Mouse (Mus musculus) C2C12 (cell line): ENCODE results near the gene Gm4353. TPM values are rescaled to one million over a fixed set of nuclear protein-coding genes. Genes with fewer than 3 reads are reported as not detected.
"Not testable (repeated sequence)": the region's sequence is repeated elsewhere in the genome, so short reads cannot be mapped to it uniquely, and the experiment has no call there.

ENCODE experiments used
- H3K27me3 ChIP-seq: one replicate; pipeline ENCODE4 v1.6.1; 2011; ENCODE audit not compliant: control insufficient read depth, insufficient read depth, insufficient read length
- H3K36me3 ChIP-seq: one replicate; pipeline ENCODE4 v1.6.1; 2011; ENCODE audit not compliant: control insufficient read depth, insufficient read depth
- H3K4me3 ChIP-seq: one replicate; pipeline ENCODE4 v1.5.1; 2011; ENCODE audit warnings: mild to moderate bottlenecking, control low read depth; ENCODE audit not compliant: poor library complexity, insufficient read depth, severe bottlenecking
- H3K79me2 ChIP-seq: one replicate; pipeline ENCODE4 v1.6.1; 2011; ENCODE audit not compliant: control insufficient read depth, insufficient read depth
- H3K79me3 ChIP-seq: one replicate; pipeline ENCODE4 v1.6.1; 2011; ENCODE audit warnings: low read depth, control low read depth
- H3ac ChIP-seq: one replicate; pipeline ENCODE3; 2011; ENCODE audit warnings: low read depth; ENCODE audit not compliant: control insufficient read depth, insufficient read length
- CEBPB ChIP-seq: IDR thresholded peaks from one replicate; pipeline ENCODE4 v1.6.1; 2011; ENCODE audit warnings: low read depth, mild to moderate bottlenecking, control low read depth, moderate library complexity
- CTCF ChIP-seq: IDR thresholded peaks from one replicate; pipeline ENCODE4 v1.5.1; 2011; ENCODE audit not compliant: control insufficient read depth, insufficient read depth, insufficient read length
- FOSL1 ChIP-seq: IDR thresholded peaks from one replicate; pipeline ENCODE4 v1.8.0; 2011; ENCODE audit warnings: mild to moderate bottlenecking, low read length; ENCODE audit not compliant: poor library complexity, insufficient read depth, severe bottlenecking
- MAX ChIP-seq: IDR thresholded peaks from one replicate; pipeline ENCODE4 v1.6.1; 2011; ENCODE audit warnings: mild to moderate bottlenecking, control low read depth
- MYOD1 ChIP-seq: IDR thresholded peaks from one replicate; pipeline ENCODE4 v1.6.1; 2011; ENCODE audit warnings: low read depth; ENCODE audit not compliant: control insufficient read depth, insufficient read length
- MYOG ChIP-seq: IDR thresholded peaks from one replicate; pipeline ENCODE4 v1.6.1; 2011; ENCODE audit not compliant: control insufficient read depth, insufficient read length; ENCODE audit errors: extremely low read depth
- USF1 ChIP-seq: IDR thresholded peaks from one replicate; pipeline ENCODE4 v1.6.1; 2011; ENCODE audit warnings: low read depth, mild to moderate bottlenecking, control low read depth, moderate library complexity
- long read RNA-seq, 2 experiments: library from polyadenylated mRNA; unstranded; transcript quantifications; one replicate each; pipeline ENCODE4 v2.0.0; 2019 to 2020
- polyA plus RNA-seq: library from polyadenylated mRNA; unstranded; fragments of >200 nt; fragmentation: generic; extraction: Trizol; gene quantifications from one replicate; pipeline ENCODE4 v1.2.1, GENCODE M21; 2012; ENCODE audit warnings: missing spikeins

Gm4353 gene
- 18.4 TPM for polyA plus RNA-seq
- long read RNA-seq, experiment 1, partial matches to known transcripts, result 0 of 2 reads
- long read RNA-seq, experiment 1, other reads (novel, unspliced or antisense), result 2 of 2 reads
- long read RNA-seq, experiment 2, result 0 reads

- H3K79me3 ChIP-seq, H3K79me2 ChIP-seq, H3ac ChIP-seq, H3K4me3 ChIP-seq, H3K27me3 ChIP-seq, H3K36me3 ChIP-seq: not testable (repeated sequence)
Observed at GRCm38 (mm10) chr7:116084366-116084765, at the start of gene Gm4353. Gm4353 (minus strand) TSS chr7:116084635.

- H3ac ChIP-seq, result no peak overlapping the region
Observed at GRCm38 (mm10) chr7:116132078-116132477, 47.6 kb upstream of the Gm4353 start.

GRCm38 (mm10) chr7:116131390-116131789 lies 47.0 kb upstream of the Gm4353 start:
- H3ac ChIP-seq, result no peak overlapping the region

More at GRCm38 (mm10) chr7:116132078-116132477, 47.6 kb upstream of the Gm4353 start:
- Histone ChIP-seq H3K36me3 (no peaks in the 10 kb centered on the region), H3K79me2 (no peaks in the 10 kb centered on the region), H3K4me3 (no peak overlapping the region), H3K79me3 (no peaks in the 10 kb centered on the region), H3K27me3 (peaks cover 31% of the 10 kb centered on the region)
- TF ChIP-seq FOSL1 (no peak), MYOD1 (no peak), CTCF (peak; percentile 25), USF1 (no peak)

GRCm38 (mm10) chr7:116129374-116129773 lies 44.9 kb upstream of the Gm4353 start:
- no peaks in the 10 kb centered on the region for H3K79me3 ChIP-seq
- no peaks in the 10 kb centered on the region for H3K36me3 ChIP-seq
- no peaks in the 10 kb centered on the region for H3K79me2 ChIP-seq
- no peak overlapping the region for H3K4me3 ChIP-seq
- no peak overlapping the region for H3ac ChIP-seq
- peaks cover 14% of the 10 kb centered on the region for H3K27me3 ChIP-seq
- TF ChIP-seq MYOD1 (no peak), FOSL1 (no peak), CEBPB (no peak)

More at GRCm38 (mm10) chr7:116131390-116131789, 47.0 kb upstream of the Gm4353 start:
- no peaks in the 10 kb centered on the region for H3K36me3 ChIP-seq
- no peaks in the 10 kb centered on the region for H3K79me3 ChIP-seq
- peaks cover 32% of the 10 kb centered on the region for H3K27me3 ChIP-seq
- TF ChIP-seq FOSL1 (no peak), CTCF (no peak), MYOD1 (no peak), MAX (no peak), USF1 (no peak), CEBPB (no peak), MYOG (no peak)
- H3K4me3 ChIP-seq, result no peak overlapping the region
- no peaks in the 10 kb centered on the region for H3K79me2 ChIP-seq

- TF ChIP-seq MYOD1, result no peak
- no peak for TF ChIP-seq CEBPB
- no peak for TF ChIP-seq USF1
- TF ChIP-seq FOSL1, result no peak
- TF ChIP-seq CTCF, result no peak
- TF ChIP-seq MAX, result no peak
- TF ChIP-seq MYOG, result no peak
- Histone ChIP-seq H3K4me3 (no peak overlapping the region), H3K79me2 (no peaks in the 10 kb centered on the region), H3K36me3 (no peaks in the 10 kb centered on the region), H3K79me3 (no peaks in the 10 kb centered on the region), H3K27me3 (peaks cover 14% of the 10 kb centered on the region), H3ac (no peak overlapping the region)
Observed at GRCm38 (mm10) chr7:116128286-116128685, 43.9 kb upstream of the Gm4353 start.

- no peak for TF ChIP-seq CTCF
- no peak for TF ChIP-seq USF1
- TF ChIP-seq MAX, result no peak
- no peak for TF ChIP-seq CEBPB
- TF ChIP-seq MYOG, result no peak
- H3K4me3 ChIP-seq, result no peak overlapping the region
- H3K79me2 ChIP-seq, result no peaks in the 10 kb centered on the region
Observed at GRCm38 (mm10) chr7:116127052-116127451, 42.6 kb upstream of the Gm4353 start.

More at GRCm38 (mm10) chr7:116127052-116127451, 42.6 kb upstream of the Gm4353 start:
- no peak overlapping the region for H3ac ChIP-seq
- H3K36me3 ChIP-seq, result no peaks in the 10 kb centered on the region
- no peaks in the 10 kb centered on the region for H3K79me3 ChIP-seq
- H3K27me3 ChIP-seq, result peaks cover 14% of the 10 kb centered on the region
